Mouse (Mus musculus): ENCODE measurements around the gene Olfr1423. TPM values are rescaled to one million over a fixed set of nuclear protein-coding genes. Genes with fewer than 3 reads are reported as not detected.
A peak's percentile ranks its signal among the peaks of the same experiment; 100 is the strongest.
"Not testable (repeated sequence)": the region's sequence is repeated elsewhere in the genome, so short reads cannot be mapped to it uniquely, and the experiment has no call there.

The Olfr1423 gene
- polyA plus RNA-seq, 1 experiment from 2014 or later = not detected

GRCm38 (mm10) chr19:12004216-12005008 lies 36.7 kb downstream of the Olfr1423 start:
- Histone ChIP-seq H3K9me3 (no peaks in the 10 kb centered on the region), H3K4me2 (peak overlapping the region; percentile 57), H3K4me3 (peak overlapping the region; percentile 62), H3K27me3 (no peaks in the 10 kb centered on the region), H3K9ac (peak overlapping the region; percentile 67; the same call in 1 of the 2 replicates), H3K27ac (replicated peaks) (peak overlapping the region; percentile 77), H3K36me3 (no peaks in the 10 kb centered on the region), H3K4me1 (replicated peaks) (peaks cover 25% of the 10 kb centered on the region)
- ATAC-seq (ENCODE audit: low read depth) = no peak
- 62% methylated on average over 9 of the region's 9 CpGs for WGBS

- no peak overlapping the region for H3K27ac ChIP-seq (replicated peaks)
- no peak overlapping the region for H3K9ac ChIP-seq
- no peaks in the 10 kb centered on the region for H3K27me3 ChIP-seq
- H3K36me3 ChIP-seq = no peaks in the 10 kb centered on the region
- H3K4me2 ChIP-seq = no peak overlapping the region
- H3K4me1 ChIP-seq (replicated peaks) = peaks cover 25% of the 10 kb centered on the region
- 90% methylated on average over 2 of the region's 2 CpGs for WGBS
- H3K4me3 ChIP-seq = no peak overlapping the region
- H3K9me3 ChIP-seq = no peaks in the 10 kb centered on the region
- ATAC-seq (ENCODE audit: low read depth) = no peak
Measured at GRCm38 (mm10) chr19:12003568-12003967, 37.5 kb downstream of the Olfr1423 start.

- 46% methylated on average over 14 of the region's 14 CpGs for WGBS
- Histone ChIP-seq H3K27ac (replicated peaks) (no peak overlapping the region), H3K27me3 (no peaks in the 10 kb centered on the region), H3K4me1 (replicated peaks) (peaks cover 25% of the 10 kb centered on the region), H3K9me3 (no peaks in the 10 kb centered on the region), H3K36me3 (no peaks in the 10 kb centered on the region), H3K4me3 (peak overlapping the region; percentile 18), H3K4me2 (peak overlapping the region; percentile 39), H3K9ac (no peak overlapping the region)
- ATAC-seq (ENCODE audit: low read depth) = no peak
Measured at GRCm38 (mm10) chr19:12002791-12003190, 38.3 kb downstream of the Olfr1423 start.

GRCm38 (mm10) chr19:12002125-12002524 lies 39.0 kb downstream of the Olfr1423 start:
- H3K36me3 ChIP-seq = no peaks in the 10 kb centered on the region
- H3K4me1 ChIP-seq (replicated peaks) = peaks cover 19% of the 10 kb centered on the region
- H3K9me3 ChIP-seq = no peaks in the 10 kb centered on the region
- no peak overlapping the region for H3K27ac ChIP-seq (replicated peaks)
- peak overlapping the region; percentile 39 for H3K4me2 ChIP-seq
- no peak for ATAC-seq (ENCODE audit: low read depth)
- H3K27me3 ChIP-seq = no peaks in the 10 kb centered on the region
- H3K9ac ChIP-seq = no peak overlapping the region
- H3K4me3 ChIP-seq = peak overlapping the region; percentile 18
- 3% methylated on average over 11 of the region's 11 CpGs for WGBS

GRCm38 (mm10) chr19:12001686-12002085 lies 39.4 kb downstream of the Olfr1423 start:
- no peak overlapping the region for H3K4me3 ChIP-seq
- no peaks in the 10 kb centered on the region for H3K9me3 ChIP-seq
- no peak for ATAC-seq (ENCODE audit: low read depth)
- no peak overlapping the region for H3K4me2 ChIP-seq
- H3K27me3 ChIP-seq = no peaks in the 10 kb centered on the region
- no peaks in the 10 kb centered on the region for H3K36me3 ChIP-seq
- H3K9ac ChIP-seq = no peak overlapping the region
- WGBS = 22% methylated on average over 3 of the region's 3 CpGs
- no peak overlapping the region for H3K27ac ChIP-seq (replicated peaks)
- peaks cover 15% of the 10 kb centered on the region for H3K4me1 ChIP-seq (replicated peaks)

- no peak; the same call in 1 of the 2 replicates for ATAC-seq (ENCODE audit: low read depth)
- H3K27me3 ChIP-seq = no peaks in the 10 kb centered on the region
- H3K4me1 ChIP-seq (replicated peaks) = no peaks in the 10 kb centered on the region
- 72% methylated on average over 2 of the region's 2 CpGs for WGBS
- H3K27ac ChIP-seq (replicated peaks) = no peak overlapping the region
- H3K9me3 ChIP-seq = no peaks in the 10 kb centered on the region
- H3K9ac ChIP-seq = no peak overlapping the region
- H3K4me2 ChIP-seq = no peak overlapping the region
- peaks cover 48% of the 10 kb centered on the region for H3K36me3 ChIP-seq
- H3K4me3 ChIP-seq = no peak overlapping the region
Measured at GRCm38 (mm10) chr19:11995722-11996448, 45.2 kb downstream of the Olfr1423 start.

- no peak overlapping the region for H3K4me2 ChIP-seq
- whole genome bisulfite sequencing = 93% methylated on average over 6 of the region's 6 CpGs
- H3K9ac ChIP-seq = no peak overlapping the region
- peaks cover 57% of the 10 kb centered on the region for H3K36me3 ChIP-seq
- no peaks in the 10 kb centered on the region for H3K27me3 ChIP-seq
- H3K4me3 ChIP-seq = no peak overlapping the region
- no peak overlapping the region for H3K27ac ChIP-seq (replicated peaks)
- H3K9me3 ChIP-seq = no peaks in the 10 kb centered on the region
- ATAC-seq (ENCODE audit: low read depth) = no peak
- H3K4me1 ChIP-seq (replicated peaks) = no peaks in the 10 kb centered on the region
Measured at GRCm38 (mm10) chr19:11994703-11995431, 46.2 kb downstream of the Olfr1423 start.

- no peak for ATAC-seq (ENCODE audit: low read depth)
- H3K4me2 ChIP-seq = no peak overlapping the region
- no peak overlapping the region for H3K9ac ChIP-seq
- H3K27me3 ChIP-seq = no peaks in the 10 kb centered on the region
- no peak overlapping the region for H3K4me3 ChIP-seq
- no peaks in the 10 kb centered on the region for H3K9me3 ChIP-seq
- peaks cover 79% of the 10 kb centered on the region for H3K36me3 ChIP-seq
- no peak overlapping the region for H3K27ac ChIP-seq (replicated peaks)
- 90% methylated on average over 10 of the region's 10 CpGs for WGBS
- no peaks in the 10 kb centered on the region for H3K4me1 ChIP-seq (replicated peaks)
Measured at GRCm38 (mm10) chr19:11992441-11993029, 48.6 kb downstream of the Olfr1423 start.

GRCm38 (mm10) chr19:11992034-11992433 lies 49.1 kb downstream of the Olfr1423 start:
- no peak overlapping the region for H3K4me3 ChIP-seq
- ATAC-seq (ENCODE audit: low read depth) = no peak
- whole genome bisulfite sequencing = 93% methylated on average over 9 of the region's 9 CpGs
- H3K4me1 ChIP-seq (replicated peaks) = no peaks in the 10 kb centered on the region
- H3K36me3 ChIP-seq = peaks cover 83% of the 10 kb centered on the region
- no peak overlapping the region for H3K9ac ChIP-seq
- no peak overlapping the region for H3K4me2 ChIP-seq
- H3K27me3 ChIP-seq = no peaks in the 10 kb centered on the region
- no peak overlapping the region for H3K27ac ChIP-seq (replicated peaks)
- no peaks in the 10 kb centered on the region for H3K9me3 ChIP-seq

GRCm38 (mm10) chr19:11989334-11989733 lies 51.8 kb downstream of the Olfr1423 start:
- Histone ChIP-seq H3K4me1 (replicated peaks) (no peaks in the 10 kb centered on the region), H3K36me3 (peaks cover 93% of the 10 kb centered on the region), H3K27me3 (no peaks in the 10 kb centered on the region), H3K4me2 (no peak overlapping the region), H3K9me3 (no peaks in the 10 kb centered on the region), H3K27ac (replicated peaks) (no peak overlapping the region), H3K4me3 (no peak overlapping the region), H3K9ac (no peak overlapping the region)
- 94% methylated on average over 7 of the region's 7 CpGs for WGBS
- no peak for ATAC-seq (ENCODE audit: low read depth)

- Histone ChIP-seq H3K9ac (no peak overlapping the region), H3K36me3 (peaks cover 93% of the 10 kb centered on the region), H3K9me3 (no peaks in the 10 kb centered on the region), H3K4me3 (no peak overlapping the region), H3K4me1 (replicated peaks) (no peaks in the 10 kb centered on the region), H3K4me2 (no peak overlapping the region), H3K27ac (replicated peaks) (no peak overlapping the region), H3K27me3 (no peaks in the 10 kb centered on the region)
- no peak for ATAC-seq (ENCODE audit: low read depth)
- 94% methylated on average over 3 of the region's 3 CpGs for WGBS
Measured at GRCm38 (mm10) chr19:11987841-11988240, 53.3 kb downstream of the Olfr1423 start.

GRCm38 (mm10) chr19:11984614-11985013 lies 56.5 kb downstream of the Olfr1423 start:
- peaks cover 94% of the 10 kb centered on the region for H3K36me3 ChIP-seq
- 82% methylated on average over 5 of the region's 5 CpGs for WGBS

More at GRCm38 (mm10) chr19:11984614-11985013, 56.5 kb downstream of the Olfr1423 start:
- not testable (repeated sequence) for H3K27me3 ChIP-seq; H3K4me1 ChIP-seq (replicated peaks); H3K9ac ChIP-seq; H3K4me3 ChIP-seq; H3K4me2 ChIP-seq; H3K27ac ChIP-seq (replicated peaks); ATAC-seq (ENCODE audit: low read depth); H3K9me3 ChIP-seq

Measured in neural tube, embryonic 13.5 days (tissue).